Mouse (Mus musculus) ovary, adult 10 weeks (tissue): ENCODE data around the gene Tma7. TPM values are rescaled to one million over a fixed set of nuclear protein-coding genes. Genes with fewer than 3 reads are reported as not detected.

Experiments used
- polyA plus RNA-seq: library from polyadenylated mRNA; stranded (reverse); fragments of 350-450 nt; fragmentation: Illumina TruSeq; extraction: RNeasy Lipid Tissue Mini Kit (QIAGEN cat#74804); gene quantifications from one replicate; pipeline ENCODE4 v1.2.3, GENCODE M21; 2014

Gene Tma7
- 524 TPM for polyA plus RNA-seq

GRCm38 (mm10) chr9:109082124-109082800 is at the start of gene Tma7, which contains the start of gene Ccdc51:
Gene Tma7 (minus strand): TSS chr9:109082587.
Gene Ccdc51 (plus strand): TSS chr9:109082493.

DNA sequence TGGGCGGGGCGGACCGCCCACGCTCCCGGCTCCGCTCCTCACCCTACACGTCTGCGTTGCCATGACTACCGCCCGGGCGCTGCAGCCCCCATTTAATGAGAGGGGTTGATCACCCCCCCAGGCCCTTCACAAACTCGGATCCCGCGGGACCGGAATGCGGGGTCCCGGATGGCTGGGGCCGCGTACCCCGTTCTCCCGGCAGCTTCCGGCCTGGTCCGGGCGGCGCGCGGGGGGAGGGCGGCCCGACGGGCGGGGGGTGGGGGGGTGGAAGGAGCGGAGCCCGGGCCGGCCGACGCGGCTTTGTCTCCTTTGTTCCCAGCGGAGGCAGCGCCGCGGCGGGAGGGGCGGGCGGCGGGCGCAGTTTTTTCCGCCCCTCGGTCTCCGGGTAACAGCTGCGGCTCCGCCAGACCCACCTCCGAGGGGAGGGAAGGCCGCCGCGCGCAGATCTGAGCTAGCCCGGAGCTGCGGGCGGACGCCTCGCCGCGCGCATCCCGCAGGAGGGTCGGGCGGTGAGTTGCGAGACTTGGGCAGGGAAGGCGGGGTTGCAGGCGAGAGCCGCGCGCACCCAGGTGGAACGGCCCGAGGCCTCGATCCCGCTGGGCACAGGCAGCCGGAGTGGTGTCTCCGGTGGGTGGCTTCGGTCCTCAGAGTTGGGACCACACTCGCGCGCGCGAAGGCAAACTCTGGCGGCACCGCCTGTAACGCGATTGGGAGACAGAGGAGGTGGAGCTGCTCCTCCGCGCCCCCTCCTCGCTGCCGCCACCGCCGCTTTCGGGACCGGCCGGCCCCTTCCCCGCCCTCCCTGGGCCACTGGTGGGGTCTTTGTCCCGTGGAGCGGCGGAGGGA is 13.0 kb upstream of the Tma7 start, which contains the start of gene Plxnb1:
Gene Plxnb1, plus strand, starts transcription at position 253 of the 846 bp plus-strand sequence.

GRCm38 (mm10) chr9:109073661-109074573 is 8.5 kb downstream of the Tma7 start, which contains the start of gene Atrip:
Gene Atrip (minus strand): TSS chr9:109074124.

GRCm38 (mm10) chr9:109059136-109059903 is 23.1 kb downstream of the Tma7 start, which contains the start of gene Trex1:
Gene Trex1 (minus strand): TSS chr9:109059734.

DNA sequence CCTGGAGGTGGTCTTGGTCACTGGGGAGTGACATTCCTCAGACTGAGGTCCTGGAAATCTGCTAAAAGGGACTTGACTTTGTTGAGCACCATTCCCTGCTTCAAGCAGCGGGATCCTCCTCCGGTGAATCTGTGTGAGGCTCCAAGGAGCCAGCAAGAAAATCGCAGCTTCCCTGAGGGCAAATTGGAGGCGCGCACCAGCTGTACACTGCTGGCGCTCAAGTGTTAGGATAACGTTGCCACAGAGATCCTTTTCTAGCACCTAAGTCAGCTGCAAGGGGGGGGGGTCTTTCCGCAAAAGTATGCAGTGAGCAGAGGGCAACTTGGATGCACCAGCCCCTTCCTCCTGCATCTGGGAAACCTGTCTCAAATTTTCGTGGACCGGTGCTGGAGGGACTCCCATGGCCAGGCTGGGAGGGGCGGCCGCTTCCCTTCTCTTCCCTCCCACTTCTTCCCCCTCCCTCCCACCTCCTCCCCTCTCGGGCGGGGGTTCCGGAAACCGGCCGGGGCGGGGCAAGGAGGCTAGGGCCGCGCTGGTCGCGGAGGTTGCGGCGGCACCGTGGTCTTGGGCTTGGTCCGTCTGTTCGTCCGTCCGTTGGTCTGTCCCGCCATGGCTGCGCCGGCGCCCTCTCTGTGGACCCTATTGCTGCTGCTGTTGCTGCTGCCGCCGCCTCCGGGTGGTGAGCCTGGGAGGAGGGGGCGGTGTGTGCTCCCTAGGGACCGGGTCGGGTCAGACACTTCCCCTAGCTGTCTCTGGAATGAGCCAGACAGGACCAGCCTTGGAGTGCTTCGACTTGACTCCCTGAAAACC is 44.1 kb downstream of the Tma7 start, which contains the start of gene Shisa5:
Gene Shisa5, plus strand, starts transcription at position 480 of the 810 bp plus-strand sequence.

Other genes starting within 250 kb of the Tma7 start
- gene Slc26a6, start 229.3 kb downstream of the Tma7 start, polyA plus RNA-seq: 0.46 TPM
- not detected for gene Tmem89, start 168.0 kb downstream of the Tma7 start, polyA plus RNA-seq
- gene Uqcrc1, start 146.0 kb downstream of the Tma7 start, polyA plus RNA-seq: 22.6 TPM
- not detected for gene Col7a1, start 129.0 kb downstream of the Tma7 start, polyA plus RNA-seq
- gene Ucn2, start 96.6 kb downstream of the Tma7 start, polyA plus RNA-seq: not detected
- 0.74 TPM for gene Pfkfb4, start 90.8 kb downstream of the Tma7 start, polyA plus RNA-seq
- 23.1 TPM for gene Shisa5, start 44.0 kb downstream of the Tma7 start, polyA plus RNA-seq
- not detected for gene Trex1, start 22.9 kb downstream of the Tma7 start, polyA plus RNA-seq
- 11.9 TPM for gene Atrip, start 8.5 kb downstream of the Tma7 start, polyA plus RNA-seq
- not detected for gene Ccdc51, start 94 bp downstream of the Tma7 start, polyA plus RNA-seq
- 1.7 TPM for gene Plxnb1, start 12.8 kb upstream of the Tma7 start, polyA plus RNA-seq
- gene Fbxw21, start 79.5 kb upstream of the Tma7 start, polyA plus RNA-seq: 48.7 TPM
- gene Fbxw13, start 113.4 kb upstream of the Tma7 start, polyA plus RNA-seq: 15.9 TPM
- 17.8 TPM for gene Fbxw20, start 152.2 kb upstream of the Tma7 start, polyA plus RNA-seq
- gene Fbxw14, start 205.1 kb upstream of the Tma7 start, polyA plus RNA-seq: 45.1 TPM